Mouse (Mus musculus): ENCODE data around the gene Phactr2. TPM values are rescaled to one million over a fixed set of nuclear protein-coding genes. Genes with fewer than 3 reads are reported as not detected.

Gene Phactr2
- polyA plus RNA-seq, 1 experiment: 6.7 TPM

- no peak overlapping the region for H3K27ac ChIP-seq (ENCODE audit: insufficient read depth, low read length)
- no peak overlapping the region for H3K4me3 ChIP-seq (ENCODE audit: insufficient read depth, low read length)
- H3K4me1 ChIP-seq (ENCODE audit: control insufficient read depth, insufficient read depth, low read length): peaks cover 2% of the 10 kb centered on the region; the same call in 1 of the 2 replicates
- TF ChIP-seq POLR2A (IDR thresholded peaks at IDR 0.05; ENCODE audit: extremely low read depth, insufficient read depth, low read length) (no peak), CTCF (IDR thresholded peaks at IDR 0.05; ENCODE audit: extremely low read depth, insufficient read depth, low read length) (no peak)
These were observed 170.6 kb downstream of the Phactr2 start for GRCm38 (mm10) chr10:13303271-13304265.

DNA sequence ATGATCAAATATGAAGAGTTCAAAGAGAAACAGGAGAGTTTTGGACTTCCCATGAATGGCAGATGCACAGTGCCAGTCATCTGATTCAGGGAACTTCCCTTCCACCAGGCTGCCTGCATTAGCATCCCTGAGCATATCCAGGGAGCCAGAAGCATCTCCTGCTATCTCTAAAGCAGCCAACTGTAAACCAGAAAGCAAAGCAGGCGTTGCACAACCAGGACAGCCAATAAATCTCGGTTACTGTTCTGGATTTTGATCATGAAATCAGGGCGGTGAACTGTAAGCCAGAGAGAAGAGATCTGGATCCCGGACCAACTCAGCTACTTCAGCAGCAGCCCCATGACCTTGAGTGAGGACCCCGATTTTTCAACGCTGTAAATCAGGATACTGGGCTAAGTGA, 173.6 kb downstream of the Phactr2 start:
- no peak for TF ChIP-seq CTCF (IDR thresholded peaks at IDR 0.05; ENCODE audit: extremely low read depth, insufficient read depth, low read length)
- TF ChIP-seq POLR2A (IDR thresholded peaks at IDR 0.05; ENCODE audit: extremely low read depth, insufficient read depth, low read length): no peak
- Histone ChIP-seq H3K27ac (ENCODE audit: insufficient read depth, low read length) (no peak overlapping the region), H3K4me3 (ENCODE audit: insufficient read depth, low read length) (no peak overlapping the region), H3K4me1 (ENCODE audit: control insufficient read depth, insufficient read depth, low read length) (peaks cover 2% of the 10 kb centered on the region; the same call in 1 of the 2 replicates)

DNA sequence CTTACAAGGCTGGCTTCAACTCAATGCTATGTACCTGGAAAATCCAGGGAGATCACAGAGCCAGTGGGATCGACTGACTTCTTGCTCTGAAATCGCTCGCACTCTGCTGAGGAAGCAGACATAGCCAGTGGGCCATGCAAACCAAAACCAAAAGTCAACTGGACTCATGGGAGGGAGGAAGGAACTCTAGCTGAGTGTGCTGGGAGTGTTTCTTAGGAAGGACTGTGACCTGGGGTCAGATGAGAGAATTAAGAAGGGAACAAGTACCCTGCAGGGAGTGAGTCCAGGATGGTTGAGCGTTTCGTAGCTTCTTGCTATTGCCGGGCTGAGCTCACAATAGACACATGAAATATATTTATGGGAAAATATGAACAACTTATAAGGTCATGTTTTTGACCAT, 174.0 kb downstream of the Phactr2 start:
- H3K27ac ChIP-seq (ENCODE audit: insufficient read depth, low read length): no peak overlapping the region
- H3K4me1 ChIP-seq (ENCODE audit: control insufficient read depth, insufficient read depth, low read length): peaks cover 2% of the 10 kb centered on the region; the same call in 1 of the 2 replicates
- TF ChIP-seq POLR2A (IDR thresholded peaks at IDR 0.05; ENCODE audit: extremely low read depth, insufficient read depth, low read length) (no peak), CTCF (IDR thresholded peaks at IDR 0.05; ENCODE audit: extremely low read depth, insufficient read depth, low read length) (no peak)
- H3K4me3 ChIP-seq (ENCODE audit: insufficient read depth, low read length): no peak overlapping the region

- H3K4me3 ChIP-seq (ENCODE audit: insufficient read depth, low read length): no peak overlapping the region
- TF ChIP-seq POLR2A (IDR thresholded peaks at IDR 0.05; ENCODE audit: extremely low read depth, insufficient read depth, low read length) (no peak), CTCF (IDR thresholded peaks at IDR 0.05; ENCODE audit: extremely low read depth, insufficient read depth, low read length) (no peak)
- H3K27ac ChIP-seq (ENCODE audit: insufficient read depth, low read length): no peak overlapping the region
- no peaks in the 10 kb centered on the region for H3K4me1 ChIP-seq (ENCODE audit: control insufficient read depth, insufficient read depth, low read length)
These were observed 179.3 kb downstream of the Phactr2 start for GRCm38 (mm10) chr10:13294886-13295285.

DNA sequence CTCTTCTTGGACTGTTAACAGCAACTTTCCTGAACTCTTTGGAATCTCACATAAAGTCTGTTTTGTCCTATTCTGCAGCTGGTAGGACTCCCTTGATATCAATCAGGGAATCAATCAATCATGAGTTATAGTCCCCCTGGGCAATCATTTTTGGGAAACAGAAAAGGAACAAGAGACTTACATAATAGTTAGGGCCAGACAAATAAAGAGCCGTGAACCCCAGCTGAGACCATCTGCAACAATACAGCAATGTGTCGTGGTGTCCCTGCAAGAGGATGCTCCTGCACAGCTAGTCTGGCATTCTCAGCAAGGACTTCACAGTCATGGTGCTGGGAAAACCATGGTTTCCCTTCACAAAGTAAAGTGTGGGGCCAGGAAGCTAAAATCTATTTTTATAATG, 182.2 kb downstream of the Phactr2 start:
- no peaks in the 10 kb centered on the region for H3K4me1 ChIP-seq (ENCODE audit: control insufficient read depth, insufficient read depth, low read length)
- no peak overlapping the region for H3K4me3 ChIP-seq (ENCODE audit: insufficient read depth, low read length)
- TF ChIP-seq POLR2A (IDR thresholded peaks at IDR 0.05; ENCODE audit: extremely low read depth, insufficient read depth, low read length) (no peak), CTCF (IDR thresholded peaks at IDR 0.05; ENCODE audit: extremely low read depth, insufficient read depth, low read length) (no peak)
- H3K27ac ChIP-seq (ENCODE audit: insufficient read depth, low read length): no peak overlapping the region

GRCm38 (mm10) chr10:13289252-13289961, 184.8 kb downstream of the Phactr2 start:
- H3K4me3 ChIP-seq (ENCODE audit: insufficient read depth, low read length): no peak overlapping the region
- H3K27ac ChIP-seq (ENCODE audit: insufficient read depth, low read length): no peak overlapping the region
- no peaks in the 10 kb centered on the region for H3K4me1 ChIP-seq (ENCODE audit: control insufficient read depth, insufficient read depth, low read length)
- no peak for TF ChIP-seq CTCF (IDR thresholded peaks at IDR 0.05; ENCODE audit: extremely low read depth, insufficient read depth, low read length)
- no peak for TF ChIP-seq POLR2A (IDR thresholded peaks at IDR 0.05; ENCODE audit: extremely low read depth, insufficient read depth, low read length)

DNA sequence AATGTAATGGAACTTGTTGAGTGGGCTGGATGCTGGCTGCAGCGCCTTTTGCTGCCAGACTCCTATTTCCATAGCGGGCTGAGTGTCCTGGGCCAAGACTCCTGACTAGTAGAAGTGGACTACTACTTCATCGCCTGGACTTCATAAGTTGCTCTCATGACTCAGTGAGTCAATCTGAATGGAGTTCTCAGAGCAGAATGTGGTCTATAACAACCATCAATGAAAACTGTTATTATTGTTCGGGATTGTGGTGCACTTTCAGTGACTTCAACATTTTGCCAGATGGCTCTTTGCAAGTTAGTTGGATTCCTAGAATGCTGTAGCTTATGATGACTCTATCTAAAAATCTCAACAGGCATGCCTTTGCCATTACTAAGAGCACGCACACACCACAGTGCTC, 185.9 kb downstream of the Phactr2 start:
- Histone ChIP-seq H3K27ac (ENCODE audit: insufficient read depth, low read length) (no peak overlapping the region), H3K4me3 (ENCODE audit: insufficient read depth, low read length) (no peak overlapping the region), H3K4me1 (ENCODE audit: control insufficient read depth, insufficient read depth, low read length) (no peaks in the 10 kb centered on the region)
- TF ChIP-seq POLR2A (IDR thresholded peaks at IDR 0.05; ENCODE audit: extremely low read depth, insufficient read depth, low read length): no peak

GRCm38 (mm10) chr10:13283441-13283840, 190.8 kb downstream of the Phactr2 start:
- Histone ChIP-seq H3K27ac (ENCODE audit: insufficient read depth, low read length) (no peak overlapping the region), H3K4me1 (ENCODE audit: control insufficient read depth, insufficient read depth, low read length) (no peaks in the 10 kb centered on the region), H3K4me3 (ENCODE audit: insufficient read depth, low read length) (no peak overlapping the region)
- no peak for TF ChIP-seq CTCF (IDR thresholded peaks at IDR 0.05; ENCODE audit: extremely low read depth, insufficient read depth, low read length)
- no peak for TF ChIP-seq POLR2A (IDR thresholded peaks at IDR 0.05; ENCODE audit: extremely low read depth, insufficient read depth, low read length)

GRCm38 (mm10) chr10:13280298-13280853, 193.8 kb downstream of the Phactr2 start:
- TF ChIP-seq POLR2A (IDR thresholded peaks at IDR 0.05; ENCODE audit: extremely low read depth, insufficient read depth, low read length) (no peak), CTCF (IDR thresholded peaks at IDR 0.05; ENCODE audit: extremely low read depth, insufficient read depth, low read length) (no peak)
- Histone ChIP-seq H3K4me3 (ENCODE audit: insufficient read depth, low read length) (no peak overlapping the region), H3K27ac (ENCODE audit: insufficient read depth, low read length) (no peak overlapping the region), H3K4me1 (ENCODE audit: control insufficient read depth, insufficient read depth, low read length) (no peaks in the 10 kb centered on the region)

All from cortical plate, adult 2 months (tissue).